Mouse (Mus musculus) midbrain, embryonic 15.5 days (tissue): ENCODE results near the gene Bag6. TPM values are rescaled to one million over a fixed set of nuclear protein-coding genes. Genes with fewer than 3 reads are reported as not detected.
A peak's percentile ranks its signal among the peaks of the same experiment; 100 is the strongest.

ENCODE experiments used
- ATAC-seq: fragments of 200-750 bp; cut with Nextera tagmentation; replicated peaks from 2 replicates; pipeline ENCODE4 v1.8.0; 2017; ENCODE audit warnings: moderate TSS enrichment
- H3K27ac ChIP-seq: fragments of 300-500 bp; sonication (generic); 2 replicates; pipeline ENCODE4 v1.5.1; 2015; ENCODE audit warnings: mild to moderate bottlenecking, inconsistent platforms
- H3K27me3 ChIP-seq: fragments of 300-500 bp; sonication (generic); replicated peaks from 2 replicates; pipeline ENCODE4 v1.6.1; 2015; ENCODE audit warnings: inconsistent platforms
- H3K36me3 ChIP-seq: fragments of 300-500 bp; sonication (generic); replicated peaks from 2 replicates; pipeline ENCODE4 v1.6.1; 2015; ENCODE audit warnings: inconsistent platforms
- H3K4me1 ChIP-seq: fragments of 300-500 bp; sonication (generic); 2 replicates; pipeline ENCODE4 v1.6.1; 2015; ENCODE audit warnings: inconsistent platforms
- H3K4me2 ChIP-seq: fragments of 300-500 bp; sonication (generic); 2 replicates; pipeline ENCODE4 v1.6.1; 2015; ENCODE audit warnings: inconsistent platforms, mild to moderate bottlenecking, moderate library complexity
- H3K4me3 ChIP-seq: fragments of 300-500 bp; sonication (generic); 2 replicates; pipeline ENCODE4 v1.5.1; 2015; ENCODE audit warnings: mild to moderate bottlenecking, inconsistent platforms
- H3K9ac ChIP-seq: fragments of 300-500 bp; sonication (generic); 2 replicates; pipeline ENCODE4 v1.6.1; 2015; ENCODE audit warnings: mild to moderate bottlenecking, inconsistent platforms
- H3K9me3 ChIP-seq: fragments of 300-500 bp; sonication (generic); 2 replicates; pipeline ENCODE4 v1.6.1; 2016; ENCODE audit warnings: inconsistent platforms
- WGBS: fragments of 180-500 bp; shearing (Covaris S2); methylation state at CpG from one replicate; pipeline ENCODE4 v1.1.7; 2015; ENCODE audit warnings: mixed read lengths; 5-methylcytosine and 5-hydroxymethylcytosine counted together
- polyA plus RNA-seq: library from polyadenylated mRNA; unstranded; fragments of >200 nt; fragmentation: Nextera tagmentation; extraction: Ambion mirVana; gene quantifications from 2 replicates; pipeline ENCODE4 v1.2.1, GENCODE M21; 2015

Gene Bag6
- polyA plus RNA-seq, 1 experiment from 2014 or later = 82.9 TPM

GRCm38 (mm10) chr17:35101161-35101560 lies 33.8 kb upstream of the Bag6 start:
- no peak for ATAC-seq
- Histone ChIP-seq H3K27me3 (no peaks in the 10 kb centered on the region), H3K4me3 (no peak overlapping the region), H3K4me1 (peaks cover 6% of the 10 kb centered on the region; the same call in 1 of the 2 replicates), H3K4me2 (no peak overlapping the region), H3K36me3 (peaks cover 50% of the 10 kb centered on the region), H3K9ac (no peak overlapping the region), H3K9me3 (no peaks in the 10 kb centered on the region), H3K27ac (no peak overlapping the region)
- WGBS = 90% methylated on average over 11 of the region's 11 CpGs

GRCm38 (mm10) chr17:35102299-35102698 lies 32.7 kb upstream of the Bag6 start:
- no peak for ATAC-seq
- WGBS = 68% methylated on average over 8 of the region's 8 CpGs
- no peak overlapping the region for H3K27ac ChIP-seq
- H3K4me2 ChIP-seq = no peak overlapping the region
- peaks cover 6% of the 10 kb centered on the region; the same call in 1 of the 2 replicates for H3K4me1 ChIP-seq
- H3K36me3 ChIP-seq = peaks cover 39% of the 10 kb centered on the region; the same call in 1 of the 2 replicates
- H3K4me3 ChIP-seq = no peak overlapping the region
- H3K9me3 ChIP-seq = no peaks in the 10 kb centered on the region
- no peak overlapping the region for H3K9ac ChIP-seq
- no peaks in the 10 kb centered on the region for H3K27me3 ChIP-seq

- Histone ChIP-seq H3K9ac (no peak overlapping the region), H3K27ac (no peak overlapping the region), H3K4me1 (peaks cover 6% of the 10 kb centered on the region; the same call in 1 of the 2 replicates), H3K36me3 (peaks cover 38% of the 10 kb centered on the region; the same call in 1 of the 2 replicates), H3K4me3 (no peak overlapping the region), H3K4me2 (no peak overlapping the region), H3K27me3 (no peaks in the 10 kb centered on the region), H3K9me3 (no peaks in the 10 kb centered on the region)
- ATAC-seq = no peak
- 71% methylated on average over 6 of the region's 6 CpGs for WGBS
Measured at GRCm38 (mm10) chr17:35103221-35103690, 31.7 kb upstream of the Bag6 start.

- H3K36me3 ChIP-seq = peaks cover 33% of the 10 kb centered on the region; the same call in 1 of the 2 replicates
- no peak overlapping the region for H3K27ac ChIP-seq
- no peak overlapping the region for H3K4me3 ChIP-seq
- ATAC-seq = no peak
- H3K9ac ChIP-seq = no peak overlapping the region
- H3K9me3 ChIP-seq = no peaks in the 10 kb centered on the region
- H3K27me3 ChIP-seq = no peaks in the 10 kb centered on the region
- no peak overlapping the region for H3K4me2 ChIP-seq
- 94% methylated on average over 7 of the region's 7 CpGs for WGBS
- peaks cover 6% of the 10 kb centered on the region; the same call in 1 of the 2 replicates for H3K4me1 ChIP-seq
Measured at GRCm38 (mm10) chr17:35104079-35104478, 30.9 kb upstream of the Bag6 start.

- Histone ChIP-seq H3K4me2 (no peak overlapping the region), H3K36me3 (peaks cover 33% of the 10 kb centered on the region; the same call in 1 of the 2 replicates), H3K4me3 (no peak overlapping the region), H3K9ac (no peak overlapping the region), H3K27me3 (no peaks in the 10 kb centered on the region), H3K27ac (no peak overlapping the region), H3K4me1 (peaks cover 6% of the 10 kb centered on the region; the same call in 1 of the 2 replicates), H3K9me3 (no peaks in the 10 kb centered on the region)
- no peak for ATAC-seq
- WGBS = 72% methylated on average over 6 of the region's 6 CpGs
Measured at GRCm38 (mm10) chr17:35104754-35105153, 30.2 kb upstream of the Bag6 start.

- ATAC-seq = no peak
- H3K9ac ChIP-seq = 0 out of 2 replicates have a peak overlapping the region, but pooled peaks have one; percentile 7
- H3K27me3 ChIP-seq = no peaks in the 10 kb centered on the region
- H3K36me3 ChIP-seq = peaks cover 28% of the 10 kb centered on the region; the same call in 1 of the 2 replicates
- 19% methylated on average over 13 of the region's 13 CpGs for WGBS
- peak overlapping the region; percentile 26 for H3K4me2 ChIP-seq
- H3K27ac ChIP-seq = no peak overlapping the region
- no peaks in the 10 kb centered on the region for H3K9me3 ChIP-seq
- peaks cover 6% of the 10 kb centered on the region; the same call in 1 of the 2 replicates for H3K4me1 ChIP-seq
- H3K4me3 ChIP-seq = no peak overlapping the region
Measured at GRCm38 (mm10) chr17:35105740-35106389, 29.1 kb upstream of the Bag6 start.

- Histone ChIP-seq H3K27me3 (no peaks in the 10 kb centered on the region), H3K4me3 (no peak overlapping the region), H3K4me2 (no peak overlapping the region), H3K36me3 (peaks cover 22% of the 10 kb centered on the region; the same call in 1 of the 2 replicates), H3K4me1 (peaks cover 6% of the 10 kb centered on the region; the same call in 1 of the 2 replicates), H3K9ac (no peak overlapping the region), H3K9me3 (no peaks in the 10 kb centered on the region), H3K27ac (no peak overlapping the region)
- 70% methylated on average over 3 of the region's 3 CpGs for WGBS
- ATAC-seq = no peak
Measured at GRCm38 (mm10) chr17:35106522-35106921, 28.5 kb upstream of the Bag6 start.

- no peak within 1 kb of the TSS for H3K4me2 ChIP-seq
- ATAC-seq = no peak
- no peaks in the 10 kb centered on the region for H3K9me3 ChIP-seq
- H3K27ac ChIP-seq = no peak within 1 kb of the TSS
- H3K9ac ChIP-seq = no peak within 1 kb of the TSS
- H3K4me3 ChIP-seq = no peak within 1 kb of the TSS
- no peaks in the 10 kb centered on the region for H3K27me3 ChIP-seq
- peaks cover 6% of the 10 kb centered on the region; the same call in 1 of the 2 replicates for H3K4me1 ChIP-seq
- 82% methylated on average over 6 of the region's 6 CpGs for WGBS
- H3K36me3 ChIP-seq = peaks cover 7% of the 10 kb centered on the region; the same call in 1 of the 2 replicates
Measured at GRCm38 (mm10) chr17:35108097-35108496, 26.9 kb upstream of the Bag6 start, which contains the start of gene Ly6g5c. Gene Ly6g5c (plus strand): TSS chr17:35108279.

GRCm38 (mm10) chr17:35111774-35112173 lies 23.2 kb upstream of the Bag6 start:
- no peak overlapping the region for H3K4me2 ChIP-seq
- no peak overlapping the region for H3K9ac ChIP-seq
- H3K36me3 ChIP-seq = peaks cover 13% of the 10 kb centered on the region
- H3K27ac ChIP-seq = no peak overlapping the region
- no peaks in the 10 kb centered on the region for H3K27me3 ChIP-seq
- H3K9me3 ChIP-seq = no peaks in the 10 kb centered on the region
- H3K4me1 ChIP-seq = no peaks in the 10 kb centered on the region
- WGBS = 74% methylated on average over 9 of the region's 9 CpGs
- H3K4me3 ChIP-seq = no peak overlapping the region
- ATAC-seq = no peak

- Histone ChIP-seq H3K27me3 (no peaks in the 10 kb centered on the region), H3K4me2 (no peak within 1 kb of the TSS), H3K9ac (no peak within 1 kb of the TSS), H3K4me3 (no peak within 1 kb of the TSS), H3K27ac (no peak within 1 kb of the TSS), H3K4me1 (peaks cover 8% of the 10 kb centered on the region), H3K9me3 (no peaks in the 10 kb centered on the region), H3K36me3 (peaks cover 29% of the 10 kb centered on the region)
- WGBS = 88% methylated on average over 8 of the region's 8 CpGs
- no peak for ATAC-seq
Measured at GRCm38 (mm10) chr17:35115046-35116019, 19.6 kb upstream of the Bag6 start, which contains the start of gene Ly6g5b. Gene Ly6g5b (minus strand): TSS chr17:35115428.

GRCm38 (mm10) chr17:35120745-35121142 lies 14.2 kb upstream of the Bag6 start:
- H3K4me1 ChIP-seq = peaks cover 27% of the 10 kb centered on the region
- H3K9me3 ChIP-seq = no peaks in the 10 kb centered on the region
- no peak for ATAC-seq
- H3K27ac ChIP-seq = peak overlapping the region; percentile 78
- H3K4me2 ChIP-seq = peak overlapping the region; percentile 92
- H3K36me3 ChIP-seq = peaks cover 32% of the 10 kb centered on the region
- under 1% methylated on average over 33 of the region's 33 CpGs for WGBS
- H3K4me3 ChIP-seq = peak overlapping the region; percentile 77
- no peaks in the 10 kb centered on the region for H3K27me3 ChIP-seq
- H3K9ac ChIP-seq = peak overlapping the region; percentile 84
